13 mouse cellular contexts compared by ENCODE assay signal in genomic region chr10:128298702-128299171, GRCm38 (mm10). TPM values are rescaled to one million over a fixed set of nuclear protein-coding genes. Genes with fewer than 3 reads are reported as not detected.
DNase-seq lines count a peak whose midpoint lies in the region; ATAC-seq and TF ChIP-seq lines count a peak whose summit lies in the region.
"Had no signal": no experiment of that assay in that cellular context is flagged by ENCODE, and none has a peak within 500 bp of the region (broad histone marks: within the 10 kb centered on the region; RNA-seq: fewer than 3 reads in every experiment).

TSS of gene Il23a (minus strand) at chr10:128298752.

- no peak for ATAC-seq in heart, embryonic 16.5 days (replicated peaks; ENCODE audit: extremely low read depth, insufficient read depth, low FRiP score)
- no peak for ATAC-seq in midbrain, postnatal 0 days (ENCODE audit: low FRiP score)
- no peak for ATAC-seq in intestine, embryonic 15.5 days

- H3K9me3 ChIP-seq in heart, embryonic 16.5 days (replicated peaks; ENCODE audit: control insufficient read depth, low read length) = no peaks in the 10 kb centered on the region
- no peaks in the 10 kb centered on the region for H3K9me3 ChIP-seq in midbrain, embryonic 10.5 days (replicated peaks)
- no peaks in the 10 kb centered on the region for H3K9me3 ChIP-seq in midbrain, postnatal 0 days (ENCODE audit: low read length)
- H3K9me3 ChIP-seq in intestine, embryonic 15.5 days = no peaks in the 10 kb centered on the region
- H3K9me3 ChIP-seq: embryonic facial prominence, embryonic 15.5 days; G1E had no signal

- H3K4me2 ChIP-seq in heart, embryonic 16.5 days (ENCODE audit: low read depth, low read length) = peak within 1 kb of the TSS; percentile 41
- H3K4me2 ChIP-seq in midbrain, postnatal 0 days (ENCODE audit: low read depth, low read length, poor library complexity, severe bottlenecking) = no peak within 1 kb of the TSS
- no peak within 1 kb of the TSS for H3K4me2 ChIP-seq in intestine, embryonic 15.5 days (replicated peaks)
- H3K4me2 ChIP-seq: embryonic facial prominence, embryonic 15.5 days had no signal

- no peak for TF ChIP-seq EP300 in heart, adult 2 months (IDR thresholded peaks at IDR 0.05; ENCODE audit: insufficient read depth, low read depth, low read length)

- 73% methylated on average over 11 of the region's 11 CpGs for WGBS in heart, embryonic 16.5 days
- 73% methylated on average over 11 of the region's 11 CpGs for WGBS in heart, adult 2 months
- 84% methylated on average over 11 of the region's 11 CpGs for WGBS in midbrain, embryonic 10.5 days
- 82% methylated on average over 11 of the region's 11 CpGs for WGBS in midbrain, postnatal 0 days
- 80% methylated on average over 11 of the region's 11 CpGs for WGBS in intestine, embryonic 15.5 days

- H3K4me3 ChIP-seq in heart, embryonic 16.5 days (ENCODE audit: low read length) = peak within 1 kb of the TSS; percentile 25
- no peak within 1 kb of the TSS for H3K4me3 ChIP-seq in heart, adult 2 months
- no peak within 1 kb of the TSS for H3K4me3 ChIP-seq in midbrain, embryonic 10.5 days
- H3K4me3 ChIP-seq in midbrain, postnatal 0 days (ENCODE audit: low read depth, low read length) = no peak within 1 kb of the TSS
- no peak within 1 kb of the TSS for H3K4me3 ChIP-seq in intestine, embryonic 15.5 days (replicated peaks)
- H3K4me3 ChIP-seq: embryonic facial prominence, embryonic 15.5 days; layer of hippocampus, adult 2 months had no signal

- DNase-seq in heart, adult 2 months = no peak
- no peak for DNase-seq in midbrain, embryonic 10.5 days (ENCODE audit: low spot score)
- no peak for DNase-seq in midbrain, postnatal 0 days (ENCODE audit: low spot score)
- no peak for DNase-seq in B cell, adult 2 months
- no peak for DNase-seq in spleen, adult 18-20 months
- DNase-seq: cerebellum, postnatal 25 days; kidney, adult 18-20 months; lung, postnatal 14 days had no signal

- TF ChIP-seq POLR2A in heart, adult 2 months (IDR thresholded peaks at IDR 0.05; ENCODE audit: insufficient read depth, low read depth, low read length) = no peak

- peaks cover 22% of the 10 kb centered on the region for H3K4me1 ChIP-seq in heart, embryonic 16.5 days (ENCODE audit: control insufficient read depth, insufficient read depth, low read length)
- peaks cover 3% of the 10 kb centered on the region for H3K4me1 ChIP-seq in heart, adult 2 months (ENCODE audit: control insufficient read depth, insufficient read depth, low read length)
- H3K4me1 ChIP-seq in midbrain, embryonic 10.5 days = peaks cover 10% of the 10 kb centered on the region
- peaks cover under 1% of the 10 kb centered on the region; the same call in 1 of the 2 replicates for H3K4me1 ChIP-seq in midbrain, postnatal 0 days (ENCODE audit: insufficient read depth, low read length)
- H3K4me1 ChIP-seq in intestine, embryonic 15.5 days (replicated peaks) = peaks cover 10% of the 10 kb centered on the region; the same call in 1 of the 2 replicates

- H3K27ac ChIP-seq in heart, embryonic 16.5 days (ENCODE audit: low read length) = peak within 1 kb of the TSS; percentile 77
- H3K27ac ChIP-seq in heart, adult 2 months = no peak within 1 kb of the TSS
- H3K27ac ChIP-seq in midbrain, embryonic 10.5 days (replicated peaks) = 0 out of 2 replicates have a peak within 1 kb of the TSS, but pooled peaks have one; percentile 13
- no peak within 1 kb of the TSS for H3K27ac ChIP-seq in midbrain, postnatal 0 days (ENCODE audit: low read depth, low read length)
- H3K27ac ChIP-seq in intestine, embryonic 15.5 days = peak within 1 kb of the TSS; percentile 28; the same call in 1 of the 2 replicates
- H3K27ac ChIP-seq: embryonic facial prominence, embryonic 15.5 days; layer of hippocampus, adult 2 months had no signal

- intact Hi-C loops in heart, adult 2 months (cut with DNase I) = no loop called here

- H3K9ac ChIP-seq in heart, embryonic 16.5 days (ENCODE audit: low read length) = peak within 1 kb of the TSS; percentile 28
- H3K9ac ChIP-seq in heart, adult 2 months (ENCODE audit: low read depth, low read length) = no peak within 1 kb of the TSS
- no peak within 1 kb of the TSS for H3K9ac ChIP-seq in midbrain, postnatal 0 days (replicated peaks; ENCODE audit: low read length, poor library complexity, severe bottlenecking)
- H3K9ac ChIP-seq in intestine, embryonic 15.5 days = no peak within 1 kb of the TSS
- H3K9ac ChIP-seq: embryonic facial prominence, embryonic 15.5 days had no signal

- no peaks in the 10 kb centered on the region for H3K36me3 ChIP-seq in heart, embryonic 16.5 days (ENCODE audit: control insufficient read depth, insufficient read depth)
- H3K36me3 ChIP-seq in heart, adult 2 months (ENCODE audit: control insufficient read depth, insufficient read depth, low read length) = 0 out of 2 replicates have a peak, but pooled peaks cover 2% of the 10 kb centered on the region
- no peaks in the 10 kb centered on the region for H3K36me3 ChIP-seq in midbrain, embryonic 10.5 days
- no peaks in the 10 kb centered on the region for H3K36me3 ChIP-seq in midbrain, postnatal 0 days (ENCODE audit: insufficient read depth, low read length)
- no peaks in the 10 kb centered on the region for H3K36me3 ChIP-seq in intestine, embryonic 15.5 days
- H3K36me3 ChIP-seq: embryonic facial prominence, embryonic 15.5 days; G1E had no signal

- no peaks in the 10 kb centered on the region for H3K79me2 ChIP-seq in heart, adult 2 months (replicated peaks; ENCODE audit: control insufficient read depth, insufficient read depth, low read length)

- TF ChIP-seq CTCF in heart, adult 2 months (IDR thresholded peaks at IDR 0.05) = no peak
- TF ChIP-seq CTCF in midbrain, postnatal 0 days (IDR thresholded peaks at IDR 0.05) = no peak

- no peaks in the 10 kb centered on the region for H3K27me3 ChIP-seq in heart, embryonic 16.5 days (ENCODE audit: control insufficient read depth, insufficient read depth, low read length)
- no peaks in the 10 kb centered on the region for H3K27me3 ChIP-seq in heart, adult 2 months (ENCODE audit: control insufficient read depth, insufficient read depth, low read length)
- H3K27me3 ChIP-seq in midbrain, embryonic 10.5 days (ENCODE audit: low read depth, poor library complexity, severe bottlenecking) = no peaks in the 10 kb centered on the region
- H3K27me3 ChIP-seq in midbrain, postnatal 0 days (ENCODE audit: insufficient read depth, low read length) = no peaks in the 10 kb centered on the region
- H3K27me3 ChIP-seq in intestine, embryonic 15.5 days (replicated peaks) = no peaks in the 10 kb centered on the region
- H3K27me3 ChIP-seq: embryonic facial prominence, embryonic 15.5 days had no signal

RNA-seq across cellular contexts. Expression of gene Il23a, which starts in this region (rescaled TPM):
- polyA plus RNA-seq in heart, embryonic 16.5 days (2015; fragmentation: Nextera tagmentation; extraction: Ambion mirVana) = 4.3 and 6.0 TPM in 2 replicates
- under 1 TPM in 1 of 2 experiments, not detected in 1; 0.16 TPM for total RNA-seq in heart, adult 2 months (2021)
- 0.12 TPM in 1 of 2 replicates, not detected in the other for polyA plus RNA-seq in heart, adult 2 months (2012; rRNA removed)
- polyA plus RNA-seq in midbrain, embryonic 10.5 days (2016; fragmentation: Nextera tagmentation; extraction: Ambion mirVana) = not detected in 2 replicates
- total RNA-seq in midbrain, postnatal 0 days (2014; rRNA removed) = not detected in 2 replicates
- polyA plus RNA-seq in midbrain, postnatal 0 days (2015; fragmentation: Nextera tagmentation; extraction: Ambion mirVana) = 0.12 TPM in 1 of 2 replicates, not detected in the other
- polyA plus RNA-seq in intestine, embryonic 15.5 days (2015; fragmentation: Nextera tagmentation; extraction: Ambion mirVana) = 0.21 and 0.31 TPM in 2 replicates

Comparison
In these comparisons a context has a peak if more than half of its experiments do, and no peak if none do; other contexts are left out.
1. H3K27ac ChIP-seq: peak in heart, embryonic 16.5 days (single experiment), midbrain, embryonic 10.5 days (single experiment) and intestine, embryonic 15.5 days (single experiment); none in heart, adult 2 months (single experiment) and midbrain, postnatal 0 days (single experiment).